Mouse (Mus musculus) ovary, postnatal 14 days (tissue): ENCODE data around the gene Ccdc30.
"Not testable (repeated sequence)": the region's sequence is repeated elsewhere in the genome, so short reads cannot be mapped to it uniquely, and the experiment has no call there.

Experiments used
- DNase-seq: peaks from one replicate; pipeline ENCODE4 v3.0.0; 2022; ENCODE audit warnings: low spot score

Ccdc30 gene

GRCm38 (mm10) chr4:119305418-119305817, 109.9 kb downstream of the Ccdc30 start:
- DNase-seq = no peak

GRCm38 (mm10) chr4:119303291-119303690, 112.0 kb downstream of the Ccdc30 start:
- no peak for DNase-seq

GRCm38 (mm10) chr4:119301777-119302176, 113.5 kb downstream of the Ccdc30 start:
- DNase-seq = no peak

- no peak for DNase-seq
These were observed 114.6 kb downstream of the Ccdc30 start for GRCm38 (mm10) chr4:119300761-119301160.

- no peak for DNase-seq
These were observed 118.0 kb downstream of the Ccdc30 start for GRCm38 (mm10) chr4:119297361-119297760.

- DNase-seq = no peak
These were observed 120.2 kb downstream of the Ccdc30 start for GRCm38 (mm10) chr4:119295134-119295453.

- peak; percentile 100 for DNase-seq
These were observed 120.7 kb downstream of the Ccdc30 start, which contains the start of gene Ybx1 for GRCm38 (mm10) chr4:119294415-119295133. Gene Ybx1 (minus strand): TSS chr4:119294604.

- no peak for DNase-seq
These were observed 121.6 kb downstream of the Ccdc30 start for GRCm38 (mm10) chr4:119293574-119294258.

- peak; percentile 32 for DNase-seq
These were observed 122.3 kb downstream of the Ccdc30 start for GRCm38 (mm10) chr4:119292771-119293573.

GRCm38 (mm10) chr4:119291921-119292320, 123.4 kb downstream of the Ccdc30 start:
- DNase-seq = no peak

GRCm38 (mm10) chr4:119285336-119285735, 130.0 kb downstream of the Ccdc30 start:
- no peak for DNase-seq

GRCm38 (mm10) chr4:119284861-119285260, 130.5 kb downstream of the Ccdc30 start:
- DNase-seq = no peak

- not testable (repeated sequence) for DNase-seq
These were observed 136.5 kb downstream of the Ccdc30 start for GRCm38 (mm10) chr4:119278784-119279183.

GRCm38 (mm10) chr4:119275726-119276125, 139.6 kb downstream of the Ccdc30 start:
- DNase-seq = no peak

- DNase-seq = no peak
These were observed 140.1 kb downstream of the Ccdc30 start for GRCm38 (mm10) chr4:119275226-119275625.

GRCm38 (mm10) chr4:119274627-119275026, 140.7 kb downstream of the Ccdc30 start:
- DNase-seq = peak; percentile 33
